Mouse (Mus musculus) retina, embryonic 14.5 days (tissue): Measurements from ENCODE around the gene Snf8.

Source experiments
- DNase-seq: peaks from one replicate; pipeline ENCODE4 v3.0.0-alpha.2; 2015; ENCODE audit warnings: low spot score

Snf8 gene

GRCm38 (mm10) chr11:96028130-96028529 lies 6.6 kb upstream of the Snf8 start:
- no peak for DNase-seq

GRCm38 (mm10) chr11:96030571-96030970 lies 4.1 kb upstream of the Snf8 start:
- no peak for DNase-seq

DNA sequence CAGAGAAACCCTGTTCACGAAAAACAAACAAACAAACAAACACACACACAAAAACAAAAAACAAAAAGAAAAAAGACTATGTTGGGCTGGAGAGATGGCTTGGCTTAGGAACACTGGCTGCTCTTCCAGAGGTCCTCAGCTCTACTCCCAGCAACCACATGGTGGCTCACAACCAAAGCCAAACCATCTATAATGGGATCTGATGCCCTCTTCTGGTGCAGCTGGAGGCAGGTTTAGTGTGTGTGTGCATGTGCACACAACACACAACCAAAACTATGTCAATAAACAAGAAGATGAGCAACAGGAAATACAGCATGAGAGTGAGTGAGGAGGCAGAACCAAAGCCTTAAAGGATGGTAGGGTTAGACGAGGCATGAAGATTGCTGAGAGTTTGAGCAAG lies 3.0 kb upstream of the Snf8 start:
- no peak for DNase-seq

- peak; percentile 50 for DNase-seq
These were observed 1.4 kb upstream of the Snf8 start for GRCm38 (mm10) chr11:96033264-96033663.

- DNase-seq, result no peak
These were observed 569 bp upstream of the Snf8 start for GRCm38 (mm10) chr11:96034116-96034515.

DNA sequence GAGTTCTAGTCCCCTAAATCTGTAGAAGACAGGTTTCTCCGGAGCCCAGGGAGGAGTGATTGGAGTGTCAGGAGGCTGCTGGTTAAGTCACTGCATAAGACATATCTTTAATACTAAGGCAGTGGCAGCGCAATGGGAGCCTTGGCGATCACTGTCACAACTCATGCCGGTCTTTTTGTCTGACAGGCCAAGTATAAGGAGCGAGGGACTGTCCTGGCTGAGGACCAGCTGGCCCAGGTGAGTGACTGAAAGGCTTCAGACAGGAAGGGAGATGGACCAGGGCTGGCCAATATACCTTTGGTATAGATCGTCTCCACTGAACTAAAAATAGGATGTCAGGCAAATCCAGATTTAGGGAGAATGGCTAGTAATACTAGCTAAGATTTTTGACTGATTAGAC lies 448 bp downstream of the Snf8 start:
- no peak for DNase-seq

DNA sequence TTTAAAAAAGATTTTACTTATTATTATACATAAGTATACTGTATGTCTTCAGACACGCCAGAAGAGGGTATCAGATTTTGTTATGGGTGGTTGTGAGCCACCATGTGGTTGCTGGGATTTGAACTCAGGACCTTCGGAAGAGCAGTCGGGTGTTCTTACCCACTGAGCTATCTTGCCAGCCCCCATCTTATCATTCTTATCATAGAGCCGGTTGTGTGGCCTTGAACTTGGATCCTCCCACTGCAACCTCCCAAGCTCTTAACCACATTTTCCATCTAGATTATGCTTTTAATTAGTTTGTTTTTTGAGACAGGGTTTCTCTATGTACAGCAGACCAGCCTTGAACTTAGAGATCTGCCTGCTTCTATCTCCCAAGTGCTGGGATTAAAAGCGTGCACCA lies 2.8 kb downstream of the Snf8 start:
- no peak for DNase-seq

GRCm38 (mm10) chr11:96038560-96038959 lies 3.9 kb downstream of the Snf8 start:
- no peak for DNase-seq

DNA sequence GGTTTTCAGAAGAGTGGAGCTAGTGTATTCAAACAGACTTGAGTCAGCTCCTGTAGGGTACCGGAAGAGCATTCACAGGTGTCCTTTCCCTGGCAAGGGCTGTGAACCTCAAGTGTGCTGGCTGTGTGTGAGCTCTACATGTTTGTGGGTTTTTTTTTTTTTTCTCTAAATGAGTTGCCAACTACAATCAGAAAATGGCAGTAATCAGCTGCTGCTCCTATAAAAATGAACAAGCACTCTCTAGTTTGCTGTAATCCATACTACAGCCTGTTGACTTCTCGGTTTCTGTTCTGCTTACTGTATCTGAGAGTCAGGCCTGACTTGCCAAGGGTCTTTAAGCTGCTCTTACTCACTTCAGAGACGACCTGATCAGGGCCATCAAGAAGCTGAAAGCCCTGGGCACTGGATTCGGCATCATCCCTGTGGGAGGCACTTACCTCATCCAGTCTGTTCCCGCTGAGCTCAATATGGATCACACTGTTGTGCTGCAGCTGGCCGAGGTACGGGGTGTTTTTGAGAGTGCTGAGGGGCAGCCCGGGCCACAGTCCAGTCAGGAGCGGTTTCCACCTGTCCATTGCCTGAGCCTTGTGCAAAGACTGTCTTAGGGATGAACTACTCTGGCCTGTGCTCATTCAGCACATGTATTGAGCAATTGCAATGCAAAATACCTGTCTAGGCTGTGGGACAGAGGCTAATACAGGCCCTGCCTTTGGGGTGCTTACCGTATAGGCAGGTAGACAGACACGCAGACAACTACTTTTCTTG lies 10.3 kb downstream of the Snf8 start:
- no peak for DNase-seq

DNA sequence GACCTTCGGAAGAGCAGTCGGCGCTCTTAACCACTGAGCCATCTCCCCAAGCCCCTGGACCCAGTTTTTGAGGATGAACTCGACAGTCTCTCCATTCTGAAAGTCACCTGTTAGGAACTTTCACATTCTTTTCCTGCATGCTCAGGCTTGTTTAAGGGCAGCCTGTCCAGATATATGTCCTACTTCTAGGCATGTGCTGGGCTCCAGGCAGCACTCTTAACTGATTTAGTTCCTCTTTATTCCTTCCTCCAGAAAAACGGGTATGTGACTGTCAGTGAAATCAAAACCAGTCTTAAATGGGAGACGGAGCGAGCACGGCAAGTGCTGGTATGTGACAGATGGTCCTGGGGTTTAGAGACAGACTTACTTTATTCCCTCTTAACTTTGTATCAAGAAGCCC lies 11.3 kb downstream of the Snf8 start:
- no peak for DNase-seq

DNA sequence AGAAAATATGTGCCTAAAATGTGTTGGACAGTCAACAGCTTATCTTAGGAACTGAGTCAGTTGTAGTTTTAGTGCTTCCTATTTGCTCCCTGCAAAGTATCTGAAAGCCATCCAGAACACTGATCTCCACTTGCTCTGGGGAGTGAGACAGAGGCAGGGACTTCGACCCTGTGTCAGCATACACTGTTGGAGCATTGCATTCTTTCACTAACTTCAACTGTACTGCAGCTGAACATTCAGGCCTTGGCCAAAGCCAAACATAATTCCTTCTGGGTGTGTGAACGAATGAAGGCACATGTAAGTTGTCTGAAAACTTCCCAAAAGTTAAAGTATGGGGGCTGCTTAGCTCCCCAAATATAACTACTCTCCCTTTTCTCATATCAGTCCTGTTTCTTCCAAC lies 12.1 kb downstream of the Snf8 start:
- no peak for DNase-seq

DNA sequence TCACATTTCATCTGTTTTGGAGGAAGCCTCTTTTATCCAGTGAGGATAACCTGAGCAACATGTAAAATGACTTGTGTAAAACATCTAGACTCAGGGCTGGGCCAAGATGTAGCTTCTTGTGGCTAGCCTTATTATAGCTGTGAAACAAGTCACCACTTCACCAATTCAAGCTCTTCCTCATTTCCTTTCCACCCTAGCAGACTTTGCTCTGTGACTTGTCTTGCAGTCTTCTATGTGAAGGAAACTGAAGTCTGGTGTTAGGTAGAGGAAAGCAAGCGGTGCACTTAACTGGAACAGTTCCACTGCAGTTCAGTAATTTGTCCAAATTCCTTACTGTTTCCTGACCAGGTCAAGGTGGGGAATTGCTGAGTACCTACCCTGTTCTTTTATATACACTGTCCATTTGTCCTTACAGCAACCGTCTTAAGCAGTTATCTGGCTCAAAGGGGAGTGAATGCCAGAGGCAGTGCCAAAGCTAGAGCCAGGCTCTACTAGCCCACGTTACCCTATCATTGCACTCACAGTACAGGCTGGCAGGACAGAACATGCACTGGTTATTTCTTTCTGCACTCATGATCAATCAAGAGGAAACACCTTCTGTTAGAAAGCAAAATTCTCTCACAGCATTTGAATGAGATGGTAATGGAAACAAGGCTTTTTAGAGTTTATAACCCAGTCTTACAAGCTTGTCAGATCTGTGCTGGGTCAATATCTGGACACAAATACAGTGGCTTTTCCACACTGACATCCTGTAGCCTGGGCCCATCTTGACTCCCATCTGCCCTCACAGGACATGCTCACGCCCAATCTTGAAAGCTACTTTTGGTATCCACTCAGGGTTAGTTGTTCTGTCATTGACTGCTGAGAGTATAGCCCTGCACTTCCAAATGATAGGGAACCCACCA lies 13.0 kb downstream of the Snf8 start:
- DNase-seq, result no peak

DNA sequence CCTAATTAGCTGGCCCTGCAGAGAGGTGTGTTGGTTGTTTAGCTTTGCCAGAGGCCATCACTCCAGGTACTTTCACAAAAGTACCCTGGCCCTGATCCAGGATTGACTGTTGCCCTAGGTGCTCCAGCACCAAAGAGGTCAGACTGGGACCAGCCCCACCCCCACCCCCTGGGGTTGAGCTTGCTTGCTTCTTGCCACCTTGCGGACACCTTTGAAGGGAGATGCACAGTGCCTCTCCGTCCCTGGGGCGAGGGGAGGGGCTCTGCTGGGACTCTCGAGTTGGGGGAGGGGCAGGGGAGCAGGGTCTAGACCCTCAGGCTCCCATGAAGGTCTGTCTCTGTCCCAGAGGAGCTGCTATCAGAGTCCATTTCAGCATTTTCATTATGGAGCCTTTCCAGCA lies 15.3 kb downstream of the Snf8 start:
- no peak for DNase-seq

DNA sequence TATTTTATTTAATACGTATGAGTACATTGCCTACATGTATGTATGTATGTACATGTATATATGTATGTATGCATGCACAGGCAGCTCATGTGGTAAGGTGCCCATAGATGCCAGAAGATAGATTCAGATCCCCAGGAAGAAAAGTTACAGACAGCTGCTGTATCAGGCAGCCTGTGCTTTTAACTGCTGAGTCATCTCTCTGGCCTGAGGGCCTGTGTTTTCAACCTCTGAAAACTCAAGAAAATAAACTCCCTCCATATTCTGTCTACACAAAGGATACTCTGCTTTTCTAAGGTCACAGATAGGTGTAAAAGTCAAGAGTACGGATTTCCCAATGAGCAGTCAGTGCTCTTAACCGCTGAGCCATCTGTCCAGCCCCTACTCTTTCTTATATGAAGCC lies 16.2 kb downstream of the Snf8 start:
- no peak for DNase-seq

DNA sequence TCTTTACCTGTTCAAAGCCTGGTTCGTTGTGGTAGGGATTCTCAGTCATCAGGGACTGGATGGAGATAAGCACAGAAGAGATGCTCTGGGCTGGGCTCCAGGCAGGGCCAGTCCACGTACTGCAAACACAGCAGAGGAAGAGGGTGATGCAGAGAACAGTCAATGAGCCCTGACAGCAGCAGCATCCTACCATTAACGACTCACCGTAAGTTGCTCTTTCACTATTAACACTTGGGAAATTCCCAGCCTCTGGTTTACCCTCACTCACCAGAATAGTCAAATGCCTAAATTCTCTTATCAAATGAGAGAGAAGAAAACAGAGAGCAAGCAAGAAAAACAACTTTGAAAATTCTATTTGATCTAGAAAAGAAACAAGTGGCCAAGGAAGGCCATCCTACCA lies 23.6 kb downstream of the Snf8 start:
- DNase-seq, result no peak

DNA sequence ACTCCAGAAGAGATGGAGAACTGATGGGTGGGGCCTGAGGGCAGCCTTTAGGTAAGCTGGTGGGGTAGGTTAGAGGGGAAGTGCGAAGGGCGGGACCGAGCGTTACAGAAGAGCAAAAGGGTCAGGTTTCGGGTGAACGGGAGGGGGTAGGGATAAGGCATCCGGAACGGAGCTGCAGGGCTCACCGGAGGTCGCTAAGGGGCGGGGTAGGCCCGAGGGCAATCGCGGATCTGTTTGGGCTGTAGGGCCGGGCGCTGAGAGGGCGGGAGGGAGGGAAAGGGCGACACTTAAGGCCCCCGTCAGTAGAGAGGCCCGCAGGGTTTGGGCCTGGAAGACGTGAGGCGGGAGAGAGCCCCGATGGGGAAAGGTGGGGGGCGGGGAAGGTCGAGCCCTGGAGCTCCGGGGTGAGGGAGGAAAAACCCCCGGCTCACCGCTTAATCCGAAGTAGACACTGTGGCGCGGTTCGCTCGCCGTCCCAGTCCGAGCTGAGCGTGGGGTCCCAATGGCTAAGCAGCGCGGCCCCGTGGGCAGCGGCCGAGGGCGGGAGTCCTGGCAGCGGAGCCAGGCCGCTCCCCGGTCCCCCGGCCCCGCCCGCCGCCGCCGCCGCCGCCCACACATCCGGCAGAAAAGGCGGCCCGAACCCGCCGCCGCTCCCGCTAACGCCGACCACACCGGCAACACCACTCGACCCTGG lies 30.0 kb downstream of the Snf8 start:
- peak; percentile 53 for DNase-seq

DNA sequence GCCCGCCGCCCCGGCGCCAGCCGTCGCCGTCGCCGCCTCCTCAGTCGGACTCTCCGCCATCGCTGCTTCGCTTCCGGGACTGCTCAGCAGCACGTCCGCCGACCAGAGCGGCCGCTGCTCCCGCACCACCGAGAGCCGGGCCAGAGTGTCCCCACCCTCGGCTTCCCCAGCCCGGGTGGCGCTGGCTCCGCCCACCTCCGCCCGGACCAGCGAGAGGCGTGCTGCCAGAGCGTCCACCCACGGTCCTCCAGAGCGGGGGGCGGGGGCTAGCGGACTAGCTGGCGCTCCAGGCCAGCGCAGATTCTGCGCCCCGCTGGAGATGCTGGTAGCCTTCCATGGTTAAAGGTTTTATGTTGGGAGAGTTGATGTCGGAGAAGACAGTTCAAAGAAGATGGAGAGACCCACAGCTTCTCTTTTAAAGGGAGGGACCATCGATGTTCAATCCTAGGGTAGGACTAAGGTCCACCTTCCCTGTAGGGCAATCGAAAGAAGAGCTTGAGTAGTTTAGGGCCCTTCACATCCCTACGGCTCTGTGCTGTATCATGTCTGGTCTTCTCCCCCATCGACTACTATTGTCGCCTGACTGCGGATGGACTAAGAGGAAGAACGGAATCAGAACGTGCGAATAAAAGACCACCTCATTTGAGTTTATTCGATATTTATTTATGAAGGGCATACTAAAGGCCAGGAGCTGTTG lies 30.7 kb downstream of the Snf8 start, which contains the start of gene Ube2z:
TSS of gene Ube2z (minus strand) at position 174 of the 697 bp plus-strand sequence.
- peak; percentile 97 for DNase-seq

GRCm38 (mm10) chr11:96068231-96068630 lies 33.5 kb downstream of the Snf8 start:
- no peak for DNase-seq

GRCm38 (mm10) chr11:96070353-96070752 lies 35.7 kb downstream of the Snf8 start:
- no peak for DNase-seq

DNA sequence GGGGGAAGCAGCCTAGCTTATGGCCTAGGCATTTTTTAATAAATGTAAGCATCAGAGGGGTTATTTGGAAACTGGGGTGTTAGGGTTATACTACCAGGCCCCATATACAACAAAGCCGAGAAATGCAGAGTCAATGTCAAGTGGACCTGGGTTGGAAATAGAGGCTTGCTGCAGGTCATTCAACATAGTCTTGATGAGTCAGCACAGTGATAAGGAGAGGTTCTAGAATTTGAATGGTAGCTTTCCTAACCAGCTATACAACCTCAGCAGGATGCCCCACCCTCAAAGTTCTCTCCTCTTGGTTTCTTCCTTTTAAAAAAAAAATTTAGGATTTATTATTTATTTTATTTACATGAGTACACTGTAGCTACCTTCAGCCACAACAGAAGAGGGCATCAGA lies 36.3 kb downstream of the Snf8 start:
- DNase-seq, result no peak

DNA sequence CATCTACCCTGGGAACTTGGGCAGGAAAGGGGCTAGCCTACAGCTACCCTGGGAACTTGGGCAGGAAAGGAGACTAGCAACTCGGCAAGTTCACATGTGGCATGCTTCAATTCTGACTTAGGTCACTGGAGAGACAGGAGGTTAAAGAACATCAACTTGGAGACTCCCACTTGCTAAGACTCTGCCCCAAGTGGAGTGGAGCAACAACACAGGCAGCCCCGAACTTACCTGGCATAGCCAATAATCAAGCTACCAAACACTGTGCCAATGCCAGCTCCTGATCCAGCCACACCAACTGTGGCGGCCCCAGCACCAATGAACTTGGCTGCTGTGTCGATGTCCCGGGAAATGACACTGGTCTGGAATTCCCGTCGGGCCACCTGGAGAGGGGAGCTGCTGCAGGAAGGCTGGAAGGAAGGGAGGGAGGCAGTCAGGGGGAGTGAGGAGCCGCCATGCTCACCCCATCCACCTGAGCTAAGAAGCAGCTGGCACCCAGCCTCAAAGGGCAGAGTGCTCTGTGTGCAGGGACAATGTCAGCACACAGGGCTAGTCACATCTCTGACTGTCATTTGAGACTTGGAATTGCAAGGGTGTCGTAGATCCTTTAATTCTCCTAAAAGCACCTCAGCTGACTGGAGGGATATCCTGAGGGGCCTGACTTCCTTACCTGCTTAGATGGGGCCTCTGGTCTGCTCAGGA lies 38.8 kb downstream of the Snf8 start:
- DNase-seq, result no peak
